Mouse (Mus musculus) cerebellum, adult (tissue): ENCODE results near the gene Vmn1r230.

Experiments used
- ATAC-seq: cut with Nextera tagmentation; 2 replicates; pipeline ENCODE4 v1.9.2; 2017; ENCODE audit warnings: mild to moderate bottlenecking, moderate library complexity, mixed read lengths; ENCODE audit not compliant: insufficient number of reproducible peaks, low FRiP score, low TSS enrichment

Vmn1r230 gene

DNA sequence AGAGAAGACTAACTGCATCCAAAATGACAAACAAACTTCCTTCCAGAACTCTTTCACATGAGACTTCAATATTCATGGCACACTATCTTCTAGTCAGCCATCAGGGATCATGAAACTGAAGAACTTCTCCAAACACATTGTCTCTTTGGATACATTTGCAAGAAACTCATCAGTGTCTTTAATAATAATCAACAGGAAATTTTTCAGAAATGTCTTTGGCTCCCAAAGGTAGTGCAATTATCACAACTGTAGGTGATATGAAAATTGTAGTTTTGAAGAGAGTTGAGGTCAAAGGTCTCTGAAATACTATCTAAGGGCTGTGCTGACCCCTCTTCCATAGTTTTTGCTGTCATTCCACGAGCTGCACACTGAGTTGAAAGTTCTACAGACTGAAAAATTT is at the start of gene Vmn1r230:
Vmn1r230 (plus strand) TSS at position 301 of the 400 bp plus-strand sequence.
- ATAC-seq = no peak

DNA sequence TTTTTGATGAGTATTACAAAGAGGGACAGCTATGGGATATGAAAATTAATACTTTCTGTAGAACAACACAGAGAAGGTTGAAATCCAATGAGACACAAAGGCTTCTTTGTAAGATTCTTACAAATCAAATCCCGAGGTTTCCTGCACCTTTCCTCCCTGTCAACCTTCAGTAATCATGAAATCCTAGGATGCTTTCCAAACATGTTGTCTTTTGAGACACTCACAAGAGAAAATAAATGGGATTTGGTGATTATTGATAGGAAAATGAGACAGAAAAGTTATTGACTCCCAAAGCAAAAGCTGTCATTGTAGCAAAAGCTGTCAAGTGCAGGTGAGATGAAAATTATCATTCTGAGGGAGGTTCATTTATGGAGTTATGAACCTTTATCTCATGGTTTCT is 29.0 kb upstream of the Vmn1r230 start, which contains the start of gene Vmn1r229:
Vmn1r229 (plus strand) TSS at position 301 of the 400 bp plus-strand sequence.
- ATAC-seq = no peak
